In genomic region chr2:32450881-32451844, GRCm38 (mm10) we compare ENCODE assay signal across 8 mouse cellular contexts. TPM values are rescaled to one million over a fixed set of nuclear protein-coding genes. Genes with fewer than 3 reads are reported as not detected.
DNase-seq lines count a peak whose midpoint lies in the region; ATAC-seq and TF ChIP-seq lines count a peak whose summit lies in the region.

TSS of gene Slc25a25 (minus strand) at chr2:32451445.

- no peaks in the 10 kb centered on the region for H3K27me3 ChIP-seq in embryonic facial prominence, embryonic 15.5 days
- no peaks in the 10 kb centered on the region for H3K27me3 ChIP-seq in kidney, embryonic 14.5 days (ENCODE audit: control insufficient read depth, insufficient read depth, low read length)
- H3K27me3 ChIP-seq in limb, embryonic 15.5 days: no peaks in the 10 kb centered on the region

- TF ChIP-seq POLR2A in bone marrow, adult 2 months (IDR thresholded peaks at IDR 0.05; ENCODE audit: borderline replicate concordance, control insufficient read depth, low read depth, low read length): peak; percentile 72; the same call in 1 of the 2 replicates

- no peak for TF ChIP-seq CTCF in bone marrow, adult 2 months (IDR thresholded peaks at IDR 0.05; ENCODE audit: control insufficient read depth, insufficient read depth, low read length)

- peaks cover 4% of the 10 kb centered on the region for H3K4me1 ChIP-seq in bone marrow, adult 2 months (ENCODE audit: control insufficient read depth, insufficient read depth, low read length)
- peaks cover 55% of the 10 kb centered on the region for H3K4me1 ChIP-seq in embryonic facial prominence, embryonic 15.5 days
- H3K4me1 ChIP-seq in kidney, embryonic 14.5 days (ENCODE audit: control insufficient read depth, insufficient read depth, low read length): peaks cover 13% of the 10 kb centered on the region; the same call in 1 of the 2 replicates
- H3K4me1 ChIP-seq in limb, embryonic 15.5 days: peaks cover 53% of the 10 kb centered on the region

- H3K4me3 ChIP-seq in bone marrow, adult 2 months (replicated peaks; ENCODE audit: control insufficient read depth, low read depth, low read length): peak within 1 kb of the TSS; percentile 78
- H3K4me3 ChIP-seq in embryonic facial prominence, embryonic 15.5 days (replicated peaks): peak within 1 kb of the TSS; percentile 76
- peak within 1 kb of the TSS; percentile 80 for H3K4me3 ChIP-seq in kidney, embryonic 14.5 days (ENCODE audit: low read length)
- H3K4me3 ChIP-seq in limb, embryonic 15.5 days: peak within 1 kb of the TSS; percentile 77

- peak; percentile 87 for ATAC-seq in embryonic facial prominence, embryonic 15.5 days (ENCODE audit: insufficient number of reproducible peaks, low FRiP score, low TSS enrichment, low read depth)
- peak; percentile 93 for ATAC-seq in kidney, embryonic 14.5 days (ENCODE audit: low FRiP score, low TSS enrichment)
- ATAC-seq in limb, embryonic 15.5 days (ENCODE audit: insufficient number of reproducible peaks, low FRiP score, low TSS enrichment, low read depth): peak; percentile 88

- peak within 1 kb of the TSS; percentile 71 for H3K9ac ChIP-seq in embryonic facial prominence, embryonic 15.5 days
- peak within 1 kb of the TSS; percentile 91 for H3K9ac ChIP-seq in kidney, embryonic 14.5 days (ENCODE audit: low read depth, low read length)
- H3K9ac ChIP-seq in limb, embryonic 15.5 days: peak within 1 kb of the TSS; percentile 64

- peak within 1 kb of the TSS; percentile 84 for H3K27ac ChIP-seq in bone marrow, adult 2 months (ENCODE audit: control insufficient read depth, insufficient read depth, low read depth, low read length, poor library complexity)
- peak within 1 kb of the TSS; percentile 98 for H3K27ac ChIP-seq in embryonic facial prominence, embryonic 15.5 days (replicated peaks)
- H3K27ac ChIP-seq in kidney, embryonic 14.5 days (ENCODE audit: low read depth, low read length): peak within 1 kb of the TSS; percentile 92
- peak within 1 kb of the TSS; percentile 95 for H3K27ac ChIP-seq in limb, embryonic 15.5 days

- H3K9me3 ChIP-seq in embryonic facial prominence, embryonic 15.5 days (replicated peaks): no peaks in the 10 kb centered on the region
- no peaks in the 10 kb centered on the region for H3K9me3 ChIP-seq in kidney, embryonic 14.5 days (ENCODE audit: control insufficient read depth, low read length)
- no peaks in the 10 kb centered on the region for H3K9me3 ChIP-seq in limb, embryonic 15.5 days

- peak; percentile 97 for DNase-seq in 416B (ENCODE audit: low read depth)
- peak; percentile 95 to 97 for DNase-seq in heart, adult 9 months (ENCODE audit: low spot score in 2 of 2)
- peak; percentile 90 to 93 for DNase-seq in monocyte, adult 2 months (ENCODE audit: low read depth in 1 of 2, low spot score in 2 of 2)
- DNase-seq in spleen, postnatal 36 days (ENCODE audit: low spot score in 2 of 2): peak; percentile 97

- H3K4me2 ChIP-seq in embryonic facial prominence, embryonic 15.5 days (replicated peaks): peak within 1 kb of the TSS; percentile 85
- H3K4me2 ChIP-seq in kidney, embryonic 14.5 days (replicated peaks; ENCODE audit: low read depth, low read length): peak within 1 kb of the TSS; percentile 91
- peak within 1 kb of the TSS; percentile 79 for H3K4me2 ChIP-seq in limb, embryonic 15.5 days

- under 1% methylated on average over 103 of the region's 103 CpGs for WGBS in bone marrow, adult 2 months
- under 1% methylated on average over 98 of the region's 103 CpGs for WGBS in embryonic facial prominence, embryonic 15.5 days
- whole genome bisulfite sequencing in kidney, embryonic 14.5 days: under 1% methylated on average over 99 of the region's 103 CpGs
- under 1% methylated on average over 102 of the region's 103 CpGs for WGBS in limb, embryonic 15.5 days

- H3K36me3 ChIP-seq in embryonic facial prominence, embryonic 15.5 days: peaks cover 14% of the 10 kb centered on the region
- peaks cover 4% of the 10 kb centered on the region for H3K36me3 ChIP-seq in kidney, embryonic 14.5 days (ENCODE audit: control insufficient read depth, insufficient read depth, low read length)
- H3K36me3 ChIP-seq in limb, embryonic 15.5 days: peaks cover 16% of the 10 kb centered on the region

RNA-seq across cellular contexts. Expression of gene Slc25a25, which starts in this region (rescaled TPM):
- polyA plus RNA-seq in bone marrow, adult 2 months (2011; ENCODE audit: insufficient read depth, insufficient read length, low replicate concordance, missing spikeins): 7.3 and 10.6 TPM in 2 replicates
- polyA plus RNA-seq in embryonic facial prominence, embryonic 15.5 days (2015; fragmentation: Nextera tagmentation; extraction: Ambion mirVana): 20.8 and 22.1 TPM in 2 replicates
- polyA plus RNA-seq in kidney, embryonic 14.5 days (2014; fragmentation: Nextera tagmentation; extraction: Ambion mirVana): 10.7 and 14.8 TPM in 2 replicates
- 17.1 and 17.5 TPM in 2 replicates for polyA plus RNA-seq in limb, embryonic 15.5 days (2015; fragmentation: Nextera tagmentation; extraction: Ambion mirVana)

Comparison
In these comparisons a context has a peak if more than half of its experiments do, and no peak if none do; other contexts are left out.
1. Peak in every context shown above with its lines: DNase-seq, ATAC-seq, H3K4me3 ChIP-seq and H3K27ac ChIP-seq.